Mouse (Mus musculus): Measurements from ENCODE around the gene Zscan20. TPM values are rescaled to one million over a fixed set of nuclear protein-coding genes. Genes with fewer than 3 reads are reported as not detected.
A peak's percentile ranks its signal among the peaks of the same experiment; 100 is the strongest.
"Not testable (repeated sequence)": the region's sequence is repeated elsewhere in the genome, so short reads cannot be mapped to it uniquely, and the experiment has no call there.

Gene Zscan20
- total RNA-seq, 2 experiments from 2014 or later, result 4.3 to 5.6 TPM

- no peak for DNase-seq
Measured at GRCm38 (mm10) chr4:128615761-128616160, 5.9 kb upstream of the Zscan20 start.

- DNase-seq, result peak; percentile 45
Measured at GRCm38 (mm10) chr4:128613326-128613725, 3.4 kb upstream of the Zscan20 start.

GRCm38 (mm10) chr4:128611726-128612125 is 1.8 kb upstream of the Zscan20 start:
- not testable (repeated sequence) for DNase-seq

GRCm38 (mm10) chr4:128610706-128611105 is 808 bp upstream of the Zscan20 start:
- no peak for DNase-seq

- DNase-seq, result peak; percentile 23
Measured at GRCm38 (mm10) chr4:128609276-128609924, 498 bp downstream of the Zscan20 start.

- DNase-seq, result no peak
Measured at GRCm38 (mm10) chr4:128607661-128608060, 2.2 kb downstream of the Zscan20 start.

- DNase-seq, result no peak
Measured at GRCm38 (mm10) chr4:128606586-128606985, 3.3 kb downstream of the Zscan20 start.

GRCm38 (mm10) chr4:128597801-128598560 is 11.9 kb downstream of the Zscan20 start:
- no peak for DNase-seq

GRCm38 (mm10) chr4:128594062-128594461 is 15.8 kb downstream of the Zscan20 start:
- DNase-seq, result no peak

- DNase-seq, result no peak
Measured at GRCm38 (mm10) chr4:128593286-128593685, 16.6 kb downstream of the Zscan20 start.

- peak; percentile 42 for DNase-seq
Measured at GRCm38 (mm10) chr4:128579182-128579581, 30.7 kb downstream of the Zscan20 start.

GRCm38 (mm10) chr4:128575811-128576210 is 34.1 kb downstream of the Zscan20 start:
- DNase-seq, result no peak

- no peak for DNase-seq
Measured at GRCm38 (mm10) chr4:128560327-128560726, 49.6 kb downstream of the Zscan20 start.

- DNase-seq, result no peak
Measured at GRCm38 (mm10) chr4:128554198-128554597, 55.7 kb downstream of the Zscan20 start.

GRCm38 (mm10) chr4:128550756-128551155 is 59.1 kb downstream of the Zscan20 start:
- DNase-seq, result peak; percentile 53

GRCm38 (mm10) chr4:128543956-128544486 is 65.9 kb downstream of the Zscan20 start:
- not testable (repeated sequence) for DNase-seq

GRCm38 (mm10) chr4:128543378-128543777 is 66.5 kb downstream of the Zscan20 start:
- peak; percentile 61 for DNase-seq

Other genes with a start within 250 kb of the Zscan20 start
- gene Tlr12, start 8.5 kb upstream of the Zscan20 start, total RNA-seq (2021), result under 1 TPM; 0.63 to 0.76 TPM
- 10 to 100 TPM; 76.2 to 77.8 TPM for gene Phc2, start 44.6 kb upstream of the Zscan20 start, total RNA-seq (2021)
- gene A3galt2, start 145.3 kb upstream of the Zscan20 start, total RNA-seq (2021), result under 1 TPM; 0.12 TPM
- gene Zfp362, start 195.9 kb upstream of the Zscan20 start, total RNA-seq (2021), result 10 to 100 TPM; 33.7 to 36.5 TPM

Data from adrenal gland, postnatal 10 days (tissue).